Mouse (Mus musculus) brain, embryonic 14.5 days (tissue): ENCODE results near the gene Sh3gl1. TPM values are rescaled to one million over a fixed set of nuclear protein-coding genes. Genes with fewer than 3 reads are reported as not detected.

Experiments
- DNase-seq: peaks from one replicate; pipeline ENCODE4 v3.0.0-alpha.2; 2011; ENCODE audit warnings: low read depth
- CTCF ChIP-seq: fragments of 200-500 bp; IDR thresholded peaks from 2 replicates; pipeline ENCODE4 v1.5.1; 2012; ENCODE audit warnings: inconsistent platforms, mild to moderate bottlenecking, moderate library complexity, borderline replicate concordance; ENCODE audit not compliant: insufficient read depth, insufficient read length; ENCODE audit errors: extremely low read depth
- POLR2A ChIP-seq: fragments of 200-500 bp; IDR thresholded peaks from 2 replicates; pipeline ENCODE4 v1.6.1; 2012; ENCODE audit warnings: mild to moderate bottlenecking, inconsistent platforms, borderline replicate concordance; ENCODE audit not compliant: poor library complexity, insufficient read depth, insufficient read length, severe bottlenecking; ENCODE audit errors: extremely low read depth
- polyA plus RNA-seq: library from polyadenylated mRNA; depleted of rRNA; stranded (reverse); fragments of >200 nt; gene quantifications from 2 replicates; pipeline ENCODE4 v1.2.3, GENCODE M21; 2012

Sh3gl1 gene
- polyA plus RNA-seq, 1 experiment, result 90.3 TPM

DNA sequence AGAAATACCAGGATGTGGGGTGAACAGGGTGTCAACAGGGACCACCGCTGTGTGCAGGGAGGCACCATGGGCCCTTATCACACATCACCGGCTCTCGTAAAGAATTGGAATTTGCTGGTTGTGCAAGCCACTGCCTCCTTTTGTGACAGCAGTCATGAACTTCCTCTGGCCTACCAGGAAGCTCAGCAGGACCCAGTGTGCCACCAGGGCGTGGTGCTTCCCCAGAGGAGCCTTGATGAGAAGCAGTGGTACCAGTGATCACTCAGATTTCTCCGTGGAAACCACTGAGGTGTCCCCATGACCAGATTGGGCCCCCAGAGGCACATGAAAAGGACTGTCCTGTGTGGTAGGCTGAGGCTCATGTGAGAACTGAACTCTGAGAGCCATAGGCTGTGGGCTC is 13.0 kb downstream of the Sh3gl1 start:
- DNase-seq, result no peak

DNA sequence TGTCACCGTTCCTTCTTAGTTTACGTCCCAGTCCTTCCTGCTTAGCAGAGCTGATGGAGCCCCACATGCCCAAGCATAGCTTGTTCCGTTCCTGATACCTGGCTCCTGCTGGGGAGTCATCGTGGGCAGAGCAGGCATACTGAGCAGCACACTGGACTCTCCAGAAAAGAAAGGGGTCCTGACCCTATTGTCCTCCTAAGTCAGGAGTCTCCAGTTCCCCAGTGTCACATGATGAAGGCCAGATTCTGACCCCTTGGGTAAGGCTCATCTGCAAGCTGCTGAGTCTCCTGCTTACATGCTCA is 13.5 kb downstream of the Sh3gl1 start:
- DNase-seq, result no peak
- no peak for TF ChIP-seq POLR2A

More for the DNA sequence above, 13.0 kb downstream of the Sh3gl1 start:
- TF ChIP-seq CTCF, result no peak
- TF ChIP-seq POLR2A, result no peak

DNA sequence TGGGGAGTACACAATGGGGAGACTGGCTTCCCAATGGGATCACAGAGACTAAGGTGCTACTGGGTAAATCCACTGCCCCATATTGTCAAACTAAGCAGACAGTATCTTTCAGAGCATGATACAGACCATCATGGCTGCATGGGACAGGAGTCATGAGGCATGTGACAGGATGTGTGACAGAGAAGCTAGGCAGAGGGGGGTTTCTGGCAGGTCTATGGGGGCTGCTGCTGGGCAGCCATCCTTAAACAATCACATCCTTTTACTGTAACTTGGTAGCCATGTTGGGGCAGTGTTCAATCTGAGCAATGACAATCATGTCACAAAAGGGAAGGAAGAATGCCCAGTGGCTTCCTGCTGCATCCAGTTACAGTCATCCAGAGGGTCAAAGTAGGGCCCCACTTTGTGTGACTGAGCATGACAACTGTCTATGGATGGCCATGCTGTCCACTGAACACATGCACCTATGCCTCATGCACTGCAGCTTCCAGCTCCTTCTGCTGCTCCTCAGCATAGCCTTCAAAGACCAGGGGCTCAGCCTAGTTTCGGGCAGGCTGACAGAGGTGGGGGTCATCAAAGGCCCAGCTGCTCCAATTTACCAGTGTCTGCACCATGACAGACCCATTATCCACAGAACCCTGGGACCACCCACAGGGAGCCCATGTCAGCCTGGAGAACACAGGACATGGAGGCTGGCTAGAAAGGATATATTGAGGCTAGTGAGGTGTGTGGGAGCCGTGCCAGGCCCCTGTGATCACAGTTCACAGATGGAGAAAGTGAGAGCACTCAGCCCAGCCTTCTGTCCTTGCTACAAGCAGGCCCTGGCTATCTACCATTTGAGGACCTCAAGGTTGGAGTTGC is 14.1 kb downstream of the Sh3gl1 start:
- DNase-seq, result no peak
- TF ChIP-seq CTCF (no peak), POLR2A (no peak)

DNA sequence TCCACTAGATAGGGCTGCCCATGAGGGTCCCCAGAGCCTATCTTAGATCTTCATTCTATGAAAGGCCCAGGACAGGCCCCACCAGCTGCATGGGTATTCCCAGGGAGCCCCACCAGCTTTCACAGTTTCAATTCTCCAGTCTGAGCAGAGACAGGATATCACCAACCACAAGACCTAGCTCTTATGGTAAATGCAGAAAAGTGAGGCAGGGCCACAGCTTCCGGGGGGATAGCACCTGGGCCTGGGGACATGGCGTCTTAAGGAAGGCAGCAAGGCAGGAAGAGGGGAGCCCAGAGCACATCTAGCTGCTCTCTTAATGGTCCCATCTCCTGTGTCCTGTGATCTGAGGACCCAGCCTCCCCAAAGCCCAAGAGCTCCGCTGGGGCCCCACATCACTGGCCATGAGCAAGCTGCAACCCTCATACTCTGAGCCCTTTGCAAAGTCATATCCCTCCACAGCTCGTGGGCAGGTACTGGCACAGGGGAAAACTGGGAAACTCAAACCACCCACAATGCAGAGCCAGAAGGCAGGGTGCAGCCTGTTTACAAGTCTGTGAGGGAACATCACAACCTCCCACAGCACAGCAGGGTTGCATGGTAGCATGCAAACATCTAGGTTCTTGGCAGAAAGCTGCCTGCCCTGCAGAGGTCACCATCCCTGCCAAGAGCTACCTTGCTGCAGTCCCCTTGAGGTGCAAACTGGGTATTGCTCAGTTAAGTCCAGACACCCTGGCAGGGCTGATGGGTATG is 15.1 kb downstream of the Sh3gl1 start:
- no peak for TF ChIP-seq POLR2A
- no peak for TF ChIP-seq CTCF
- DNase-seq, result no peak

DNA sequence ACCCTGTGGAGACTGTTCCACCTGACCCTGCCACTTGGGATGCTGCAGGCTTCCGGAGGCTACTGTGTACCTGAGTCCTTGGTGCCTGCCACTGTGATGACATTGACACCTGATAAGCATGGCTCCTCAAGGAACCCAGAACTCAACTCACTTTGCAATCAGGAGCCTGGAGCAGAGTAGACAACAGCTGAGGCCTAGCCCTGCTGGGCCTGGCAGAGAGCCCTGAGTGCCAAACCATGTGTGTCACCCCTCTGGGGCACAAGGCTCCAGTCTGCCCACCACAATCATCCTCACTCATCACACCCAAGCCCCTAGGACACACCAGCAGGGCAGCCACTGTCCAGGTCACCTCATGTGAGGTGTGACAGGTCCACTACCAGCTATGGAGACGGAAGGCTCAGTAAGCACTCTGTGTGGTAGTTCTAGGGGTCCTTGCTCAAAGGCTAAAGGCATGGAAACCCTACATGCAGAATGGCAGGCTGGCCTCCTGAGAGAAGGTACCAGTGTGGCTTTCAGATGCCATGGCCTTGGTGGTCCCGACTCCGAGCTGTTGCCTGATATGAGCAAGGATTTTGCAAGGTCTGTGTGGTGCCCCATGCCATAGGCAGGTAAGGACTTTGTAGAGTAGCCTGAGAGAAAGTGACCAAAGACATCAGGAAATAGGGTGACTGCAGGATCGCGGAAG is 15.9 kb downstream of the Sh3gl1 start:
- TF ChIP-seq POLR2A, result no peak
- TF ChIP-seq CTCF, result no peak
- DNase-seq, result no peak

DNA sequence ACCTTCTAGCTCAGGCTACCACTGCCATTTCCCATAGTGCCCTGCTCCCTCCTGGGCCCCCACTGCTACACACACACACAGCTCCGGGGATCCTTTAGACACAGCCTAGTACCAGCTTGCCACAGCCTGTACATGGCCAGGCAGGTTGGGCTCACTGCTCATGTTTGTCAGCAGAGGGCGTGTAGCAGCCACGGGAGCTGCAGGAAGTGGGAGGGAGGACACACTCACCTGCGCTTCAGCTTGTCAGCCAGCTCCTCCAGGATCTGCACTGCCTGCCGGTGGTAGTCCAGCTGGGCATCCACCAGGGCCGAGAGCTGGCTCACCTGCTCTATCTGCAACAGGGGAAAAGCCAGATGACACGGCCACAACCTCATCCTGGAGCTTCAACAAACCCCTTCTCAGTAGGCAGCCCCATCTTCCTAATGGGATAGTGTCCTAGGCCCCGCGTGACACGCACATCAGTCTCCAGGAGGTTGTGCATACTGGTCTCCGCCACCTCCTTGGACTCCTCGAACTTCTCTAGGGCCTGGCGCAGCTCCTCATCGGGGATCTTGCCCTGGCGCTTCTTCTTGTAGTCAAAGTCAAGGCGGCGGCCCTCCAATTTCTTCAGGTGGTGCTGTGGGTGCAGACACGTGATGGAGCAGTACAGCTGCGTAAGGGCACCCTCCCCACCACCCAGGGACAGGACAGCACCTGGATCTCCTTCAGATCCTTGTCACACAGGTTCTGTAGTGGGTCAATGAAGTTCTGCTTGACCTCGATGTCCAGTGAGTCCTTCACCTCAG is 17.9 kb downstream of the Sh3gl1 start:
- peak; percentile 51 for DNase-seq
- TF ChIP-seq CTCF, result peak; percentile 39; the same call in 1 of the 2 replicates
- no peak for TF ChIP-seq POLR2A

DNA sequence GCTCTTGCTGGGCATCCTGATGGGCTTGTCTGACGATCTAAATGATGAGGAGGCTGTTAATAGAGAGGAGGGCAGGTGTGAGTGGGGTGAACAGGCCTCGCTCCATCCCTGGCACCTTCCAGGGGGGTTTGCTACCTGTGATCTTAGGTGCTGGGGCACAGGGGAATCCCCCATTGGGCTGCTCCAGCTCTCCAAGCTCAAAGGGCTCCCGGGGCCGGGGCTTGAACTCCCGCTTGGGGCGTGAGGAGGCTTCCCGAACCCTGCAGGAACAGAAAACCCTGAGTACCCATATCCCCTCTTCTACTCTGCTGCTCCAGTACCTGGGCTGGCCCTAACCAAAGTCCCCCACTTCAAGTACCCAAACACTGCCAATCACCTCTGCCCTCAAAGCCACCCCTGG is 18.6 kb downstream of the Sh3gl1 start:
- no peak for DNase-seq
- TF ChIP-seq CTCF (no peak), POLR2A (no peak)

DNA sequence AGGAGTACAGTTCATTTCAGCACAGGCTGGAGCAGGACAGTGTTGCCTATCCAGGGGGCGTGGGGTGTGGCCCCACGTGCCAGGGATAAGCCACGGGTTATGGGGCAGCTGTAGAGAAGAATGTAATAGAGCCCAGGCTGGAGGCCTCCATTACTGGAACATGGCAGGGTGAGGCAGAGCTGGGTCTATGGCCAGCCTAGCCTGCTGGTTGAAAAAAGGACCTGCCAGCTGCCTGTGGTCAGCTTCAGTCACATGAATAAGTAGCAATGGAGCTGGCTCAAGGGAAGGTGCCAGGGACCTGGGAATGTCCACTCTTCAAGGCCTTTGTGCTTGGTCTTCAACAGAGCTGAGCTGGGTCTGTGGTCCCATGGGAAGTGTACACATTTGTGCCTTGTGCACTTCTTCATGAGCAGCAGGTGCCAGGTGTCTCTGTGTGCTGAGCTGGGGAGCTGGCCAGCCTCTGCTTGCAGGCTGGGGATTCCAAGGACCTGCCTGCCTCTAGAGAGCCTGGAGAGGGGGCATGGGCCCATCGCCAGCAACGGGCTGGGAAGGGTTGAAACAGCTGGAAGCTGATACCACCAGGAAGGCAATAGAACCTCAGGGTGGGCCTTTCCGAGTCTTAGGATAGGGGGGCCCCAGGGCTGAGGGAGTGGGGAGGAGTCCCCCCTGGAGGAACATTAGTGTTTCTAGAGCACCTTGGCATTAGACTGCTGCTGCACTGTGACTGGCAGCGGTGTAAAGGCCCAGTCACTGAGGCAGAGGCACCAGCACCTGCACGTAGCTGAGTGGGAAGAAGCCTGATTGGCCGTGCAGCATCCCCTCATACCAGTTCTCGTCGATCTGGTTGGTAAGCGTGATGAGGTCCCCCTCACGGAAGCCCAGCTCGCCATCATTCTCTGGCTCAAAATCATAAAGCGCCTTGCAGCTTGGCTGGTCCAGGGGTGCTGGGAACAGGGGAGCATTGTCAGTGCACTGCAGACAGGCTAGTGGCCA is 19.3 kb downstream of the Sh3gl1 start:
- no peak for DNase-seq
- TF ChIP-seq POLR2A (no peak), CTCF (no peak)

DNA sequence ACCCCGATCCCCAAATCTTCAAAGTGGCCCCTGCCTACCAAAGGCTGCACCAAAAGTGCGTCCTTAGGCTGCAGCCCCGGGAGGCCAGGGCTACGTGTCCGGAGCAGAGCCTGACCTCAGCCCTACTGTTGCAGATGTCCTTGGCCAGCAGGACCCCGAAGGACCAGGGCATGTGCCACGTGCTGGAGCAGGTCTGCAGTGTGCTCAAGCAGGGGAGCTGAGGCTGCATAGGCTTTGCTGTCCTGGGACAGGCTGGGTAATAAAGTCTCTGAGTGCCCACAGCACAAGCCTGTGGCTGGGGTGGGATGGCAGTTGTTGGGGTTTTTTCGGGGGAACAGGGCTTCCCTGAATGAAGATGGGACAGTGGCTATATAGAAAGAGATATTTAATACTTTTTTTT is 20.1 kb downstream of the Sh3gl1 start:
- DNase-seq, result no peak
- TF ChIP-seq POLR2A (no peak), CTCF (no peak)

DNA sequence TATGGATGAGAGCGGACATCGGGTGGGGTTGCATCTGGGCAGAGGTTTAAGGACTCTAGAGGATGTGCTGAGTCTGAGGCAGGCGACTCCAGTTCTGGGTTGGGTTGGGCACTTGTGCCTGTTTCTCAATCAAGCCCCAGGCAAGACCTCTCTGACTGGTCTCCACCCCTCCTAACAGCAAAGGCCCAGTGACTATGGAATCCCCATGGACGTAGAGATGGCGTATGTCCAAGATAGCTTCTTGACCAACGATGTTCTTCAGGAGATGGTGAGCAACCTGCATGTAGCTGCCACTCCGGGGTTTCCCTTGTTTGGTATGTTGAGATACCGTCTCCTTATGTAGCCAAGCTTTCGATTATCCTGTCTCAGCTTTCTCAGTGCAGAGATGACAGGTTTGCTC is 21.1 kb downstream of the Sh3gl1 start:
- TF ChIP-seq POLR2A (no peak), CTCF (no peak)

More for the DNA sequence above, 21.1 kb downstream of the Sh3gl1 start:
- DNase-seq, result no peak
